Mouse (Mus musculus) limb, embryonic 14.5 days (tissue): Measurements from ENCODE around the gene D430019H16Rik. TPM values are rescaled to one million over a fixed set of nuclear protein-coding genes. Genes with fewer than 3 reads are reported as not detected.

Experiments
- ATAC-seq: fragments of 200-750 bp; cut with Nextera tagmentation; 2 replicates; pipeline ENCODE4 v1.8.0; 2017; ENCODE audit warnings: low read depth, moderate number of reproducible peaks, moderate TSS enrichment; ENCODE audit not compliant: low FRiP score
- DNase-seq: peaks from one replicate; pipeline ENCODE4 v3.0.0-alpha.2; 2015; ENCODE audit warnings: low spot score
- H3K27ac ChIP-seq: fragments of 300-500 bp; sonication (generic); replicated peaks from 2 replicates; pipeline ENCODE4 v1.5.1; 2014; ENCODE audit warnings: low read depth, mild to moderate bottlenecking, low read length, moderate library complexity, mixed read lengths
- H3K27me3 ChIP-seq: fragments of 300-500 bp; sonication (generic); 2 replicates; pipeline ENCODE4 v1.6.1; 2014; ENCODE audit warnings: low read length, mixed read lengths; ENCODE audit not compliant: control insufficient read depth, insufficient read depth
- H3K36me3 ChIP-seq: fragments of 300-500 bp; sonication (generic); 2 replicates; pipeline ENCODE4 v1.6.1; 2014; ENCODE audit warnings: mild to moderate bottlenecking, low read length, moderate library complexity, mixed read lengths; ENCODE audit not compliant: control insufficient read depth, insufficient read depth
- H3K4me1 ChIP-seq: fragments of 300-500 bp; sonication (generic); 2 replicates; pipeline ENCODE4 v1.6.1; 2014; ENCODE audit warnings: antibody characterized with exemption, low read length, mixed read lengths; ENCODE audit not compliant: control insufficient read depth, insufficient read depth
- H3K4me2 ChIP-seq: fragments of 300-500 bp; sonication (generic); replicated peaks from 2 replicates; pipeline ENCODE4 v1.6.1; 2014; ENCODE audit warnings: low read depth, mild to moderate bottlenecking, low read length, moderate library complexity; ENCODE audit not compliant: severe bottlenecking
- H3K4me3 ChIP-seq: fragments of 300-500 bp; sonication (generic); replicated peaks from 2 replicates; pipeline ENCODE4 v1.5.1; 2014; ENCODE audit warnings: low read length
- H3K9ac ChIP-seq: fragments of 300-500 bp; sonication (generic); 2 replicates; pipeline ENCODE4 v1.6.1; 2014; ENCODE audit warnings: mild to moderate bottlenecking, low read depth, low read length, moderate library complexity; ENCODE audit not compliant: severe bottlenecking
- H3K9me3 ChIP-seq: fragments of 300-500 bp; sonication (generic); 2 replicates; pipeline ENCODE4 v1.6.1; 2016; ENCODE audit warnings: low read length; ENCODE audit not compliant: control insufficient read depth
- POLR2A ChIP-seq: fragments of 200-500 bp; IDR thresholded peaks from 2 replicates; pipeline ENCODE4 v1.8.0; 2012; ENCODE audit warnings: inconsistent platforms, mild to moderate bottlenecking, moderate library complexity, borderline replicate concordance; ENCODE audit not compliant: insufficient read depth, insufficient read length; ENCODE audit errors: extremely low read depth
- WGBS: fragments of 180-500 bp; shearing (Covaris S2); extraction: QIAGEN DNeasy Blood & Tissue Kit; methylation state at CpG from one replicate; pipeline ENCODE4 v1.1.7; 2014; 5-methylcytosine and 5-hydroxymethylcytosine counted together
- polyA plus RNA-seq, 2 experiments: library from polyadenylated mRNA; depleted of rRNA in 1 of 2; stranded (reverse) in 1 of 2; unstranded in 1 of 2; fragments of >200 nt; fragmentation: Nextera tagmentation in 1 of 2; extraction: Ambion mirVana in 1 of 2; gene quantifications; 2 replicates each; pipeline versions ENCODE4 v1.2.1 to v1.2.3; 2012 to 2014

The D430019H16Rik gene
- polyA plus RNA-seq, 2 experiments = 4.2 to 19.3 TPM

GRCm38 (mm10) chr12:105523737-105524136 is 70.1 kb downstream of the D430019H16Rik start:
- Histone ChIP-seq H3K4me3 (no peak overlapping the region), H3K27ac (no peak overlapping the region), H3K4me1 (peaks cover 11% of the 10 kb centered on the region), H3K27me3 (no peaks in the 10 kb centered on the region), H3K4me2 (no peak overlapping the region), H3K36me3 (no peaks in the 10 kb centered on the region), H3K9me3 (no peaks in the 10 kb centered on the region), H3K9ac (no peak overlapping the region)
- DNase-seq (no peak), ATAC-seq (no peak)
- TF ChIP-seq POLR2A = no peak
- 53% methylated on average over 2 of the region's 2 CpGs for WGBS

- no peaks in the 10 kb centered on the region for H3K9me3 ChIP-seq
- H3K4me3 ChIP-seq = no peak overlapping the region
- TF ChIP-seq POLR2A = no peak
- DNase-seq = no peak
- H3K27me3 ChIP-seq = no peaks in the 10 kb centered on the region
- WGBS = 87% methylated on average over 3 of the region's 3 CpGs
- H3K9ac ChIP-seq = no peak overlapping the region
- H3K4me2 ChIP-seq = no peak overlapping the region
- no peak overlapping the region for H3K27ac ChIP-seq
- ATAC-seq = no peak
- H3K4me1 ChIP-seq = no peaks in the 10 kb centered on the region
- no peaks in the 10 kb centered on the region for H3K36me3 ChIP-seq
Measured at GRCm38 (mm10) chr12:105526186-105526585, 72.5 kb downstream of the D430019H16Rik start.

- Histone ChIP-seq H3K27ac (no peak overlapping the region), H3K4me2 (no peak overlapping the region), H3K4me3 (no peak overlapping the region), H3K4me1 (no peaks in the 10 kb centered on the region), H3K27me3 (no peaks in the 10 kb centered on the region), H3K9me3 (no peaks in the 10 kb centered on the region), H3K9ac (no peak overlapping the region), H3K36me3 (no peaks in the 10 kb centered on the region)
- WGBS = 59% methylated on average over 5 of the region's 5 CpGs
- TF ChIP-seq POLR2A = no peak
- ATAC-seq (no peak), DNase-seq (peak; percentile 26)
Measured at GRCm38 (mm10) chr12:105526829-105527228, 73.2 kb downstream of the D430019H16Rik start.

GRCm38 (mm10) chr12:105529545-105529944 is 75.9 kb downstream of the D430019H16Rik start:
- Histone ChIP-seq H3K9me3 (no peaks in the 10 kb centered on the region), H3K4me1 (no peaks in the 10 kb centered on the region)
- ATAC-seq = no peak

GRCm38 (mm10) chr12:105531724-105532371 is 78.2 kb downstream of the D430019H16Rik start:
- no peaks in the 10 kb centered on the region for H3K9me3 ChIP-seq
- peaks cover 5% of the 10 kb centered on the region; the same call in 1 of the 2 replicates for H3K4me1 ChIP-seq
- H3K4me3 ChIP-seq = no peak overlapping the region
- no peak overlapping the region for H3K4me2 ChIP-seq
- no peak for ATAC-seq
- no peaks in the 10 kb centered on the region for H3K27me3 ChIP-seq
- no peak for DNase-seq
- TF ChIP-seq POLR2A = no peak
- H3K9ac ChIP-seq = no peak overlapping the region
- 37% methylated on average over 8 of the region's 8 CpGs for WGBS
- H3K27ac ChIP-seq = no peak overlapping the region
- H3K36me3 ChIP-seq = no peaks in the 10 kb centered on the region

More at GRCm38 (mm10) chr12:105529545-105529944, 75.9 kb downstream of the D430019H16Rik start:
- WGBS = 65% methylated on average over 9 of the region's 9 CpGs
- Histone ChIP-seq H3K4me3 (no peak overlapping the region), H3K27me3 (no peaks in the 10 kb centered on the region), H3K36me3 (no peaks in the 10 kb centered on the region), H3K9ac (no peak overlapping the region), H3K4me2 (no peak overlapping the region), H3K27ac (no peak overlapping the region)
- no peak for DNase-seq
- no peak for TF ChIP-seq POLR2A
